In the genomic region with DNA sequence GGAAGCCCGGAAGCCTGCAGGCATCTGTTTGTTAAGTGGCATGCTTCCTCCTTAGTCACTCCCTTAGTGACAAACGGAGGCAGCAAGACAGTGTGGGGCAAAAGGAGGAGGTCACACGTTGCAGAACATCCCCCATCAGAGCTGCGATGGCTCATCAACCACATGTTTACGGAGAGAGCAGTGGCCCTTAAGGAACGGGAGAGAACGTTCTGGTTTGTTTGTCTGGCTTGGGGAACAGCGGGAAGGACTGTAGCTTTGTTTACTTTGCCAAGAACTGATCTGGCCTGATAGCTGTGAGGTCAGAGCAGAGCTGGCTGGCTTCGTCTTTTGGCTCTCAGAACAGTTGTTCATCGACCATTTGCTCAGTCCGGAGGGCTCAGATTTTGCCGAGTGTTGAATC, we compare ENCODE assay signal across 7 mouse cellular contexts. TPM values are rescaled to one million over a fixed set of nuclear protein-coding genes. Genes with fewer than 3 reads are reported as not detected.
DNase-seq lines count a peak whose midpoint lies in the region; ATAC-seq and TF ChIP-seq lines count a peak whose summit lies in the region.

No protein-coding gene starts in this region.

- H3K9ac ChIP-seq in midbrain, embryonic 12.5 days (replicated peaks) = 0 out of 2 replicates have a peak overlapping the region, but pooled peaks have one; percentile 4
- H3K9ac ChIP-seq in midbrain, embryonic 11.5 days (ENCODE audit: low read length) = no peak overlapping the region
- no peak overlapping the region for H3K9ac ChIP-seq in kidney, postnatal 0 days (ENCODE audit: low read depth, low read length)
- H3K9ac ChIP-seq in stomach, embryonic 15.5 days = no peak overlapping the region

- no peak for TF ChIP-seq CTCF in kidney, postnatal 0 days (IDR thresholded peaks at IDR 0.05; ENCODE audit: low read depth)

- WGBS in midbrain, embryonic 12.5 days = 59% methylated on average over 12 of the region's 12 CpGs
- 60% methylated on average over 12 of the region's 12 CpGs for WGBS in midbrain, embryonic 11.5 days
- 5% methylated on average over 12 of the region's 12 CpGs for WGBS in kidney, postnatal 0 days
- 14% methylated on average over 12 of the region's 12 CpGs for WGBS in stomach, embryonic 15.5 days

- no peak for DNase-seq in midbrain, embryonic 11.5 days (ENCODE audit: low spot score, missing footprints)
- peak; percentile 35 for DNase-seq in cerebellum, adult 9-10 months
- peak; percentile 43 to 45 for DNase-seq in gastrocnemius, adult 8-10 months (ENCODE audit: low spot score in 2 of 2)
- peak; percentile 60 for DNase-seq in kidney, postnatal 0 days (ENCODE audit: low spot score)
- DNase-seq in B cell, adult 2 months = no peak

- H3K9me3 ChIP-seq in midbrain, embryonic 12.5 days = no peaks in the 10 kb centered on the region; the same call in 1 of the 2 replicates
- no peaks in the 10 kb centered on the region for H3K9me3 ChIP-seq in midbrain, embryonic 11.5 days (ENCODE audit: control insufficient read depth, low read length)
- no peaks in the 10 kb centered on the region for H3K9me3 ChIP-seq in kidney, postnatal 0 days (replicated peaks; ENCODE audit: low read length)
- H3K9me3 ChIP-seq in stomach, embryonic 15.5 days = no peaks in the 10 kb centered on the region

- no peaks in the 10 kb centered on the region for H3K27me3 ChIP-seq in midbrain, embryonic 12.5 days
- no peaks in the 10 kb centered on the region for H3K27me3 ChIP-seq in midbrain, embryonic 11.5 days (ENCODE audit: control insufficient read depth, insufficient read depth, low read length)
- no peaks in the 10 kb centered on the region for H3K27me3 ChIP-seq in kidney, postnatal 0 days (ENCODE audit: insufficient read depth, low read length)
- H3K27me3 ChIP-seq in stomach, embryonic 15.5 days (replicated peaks) = no peaks in the 10 kb centered on the region

- ATAC-seq in midbrain, embryonic 12.5 days (ENCODE audit: low FRiP score, low read depth) = no peak
- ATAC-seq in midbrain, embryonic 11.5 days (ENCODE audit: low FRiP score) = no peak
- no peak for ATAC-seq in kidney, postnatal 0 days (replicated peaks; ENCODE audit: low FRiP score, low read depth)
- no peak for ATAC-seq in stomach, embryonic 15.5 days (ENCODE audit: insufficient read depth, low FRiP score, low read depth)

- no peaks in the 10 kb centered on the region for H3K36me3 ChIP-seq in midbrain, embryonic 12.5 days
- H3K36me3 ChIP-seq in midbrain, embryonic 11.5 days (ENCODE audit: control insufficient read depth, insufficient read depth, low read length) = no peaks in the 10 kb centered on the region
- H3K36me3 ChIP-seq in kidney, postnatal 0 days (ENCODE audit: insufficient read depth, low read length) = no peaks in the 10 kb centered on the region
- H3K36me3 ChIP-seq in stomach, embryonic 15.5 days = no peaks in the 10 kb centered on the region

- H3K4me2 ChIP-seq in midbrain, embryonic 12.5 days (replicated peaks) = no peak overlapping the region
- H3K4me2 ChIP-seq in midbrain, embryonic 11.5 days = no peak overlapping the region
- no peak overlapping the region for H3K4me2 ChIP-seq in kidney, postnatal 0 days (ENCODE audit: low read length)
- H3K4me2 ChIP-seq in stomach, embryonic 15.5 days = peak overlapping the region; percentile 9; the same call in 1 of the 2 replicates

- H3K27ac ChIP-seq in midbrain, embryonic 12.5 days (replicated peaks) = no peak overlapping the region
- no peak overlapping the region for H3K27ac ChIP-seq in midbrain, embryonic 11.5 days (ENCODE audit: low read depth, low read length)
- peak overlapping the region; percentile 42; the same call in 1 of the 2 replicates for H3K27ac ChIP-seq in kidney, postnatal 0 days
- no peak overlapping the region for H3K27ac ChIP-seq in stomach, embryonic 15.5 days

- H3K4me3 ChIP-seq in midbrain, embryonic 12.5 days = no peak overlapping the region
- H3K4me3 ChIP-seq in midbrain, embryonic 11.5 days (ENCODE audit: low read depth, low read length) = no peak overlapping the region
- H3K4me3 ChIP-seq in kidney, postnatal 0 days (replicated peaks; ENCODE audit: low read depth, low read length) = no peak overlapping the region
- H3K4me3 ChIP-seq in stomach, embryonic 15.5 days (replicated peaks) = no peak overlapping the region

- H3K4me1 ChIP-seq in midbrain, embryonic 12.5 days = peaks cover 29% of the 10 kb centered on the region
- H3K4me1 ChIP-seq in midbrain, embryonic 11.5 days (ENCODE audit: control insufficient read depth, insufficient read depth, low read length) = peaks cover 13% of the 10 kb centered on the region
- peaks cover 13% of the 10 kb centered on the region; the same call in 1 of the 2 replicates for H3K4me1 ChIP-seq in kidney, postnatal 0 days (replicated peaks; ENCODE audit: insufficient read depth, low read length)
- peaks cover 23% of the 10 kb centered on the region for H3K4me1 ChIP-seq in stomach, embryonic 15.5 days

RNA-seq across cellular contexts. Expression of a gene that starts 32.3 kb away (rescaled TPM):
- 46.9 and 48.0 TPM in 2 replicates for polyA plus RNA-seq in midbrain, embryonic 12.5 days (2016; fragmentation: Nextera tagmentation; extraction: Ambion mirVana)
- 39.2 and 41.1 TPM in 2 replicates for polyA plus RNA-seq in midbrain, embryonic 11.5 days (2014; fragmentation: Nextera tagmentation; extraction: Ambion mirVana)
- total RNA-seq in gastrocnemius, adult 8-10 months (2022) = 10 to 100 TPM; 12.3 to 15.0 (median 13.6) TPM
- polyA plus RNA-seq in kidney, postnatal 0 days (2015; fragmentation: Nextera tagmentation; extraction: Ambion mirVana) = 18.3 and 20.4 TPM in 2 replicates
- 27.4 and 28.1 TPM in 2 replicates for polyA plus RNA-seq in stomach, embryonic 15.5 days (2015; fragmentation: Nextera tagmentation; extraction: Ambion mirVana)

RNA-seq across cellular contexts. Expression of a gene that starts 35.1 kb away (rescaled TPM):
- 6.5 and 8.4 TPM in 2 replicates for polyA plus RNA-seq in midbrain, embryonic 12.5 days (2016; fragmentation: Nextera tagmentation; extraction: Ambion mirVana)
- polyA plus RNA-seq in midbrain, embryonic 11.5 days (2014; fragmentation: Nextera tagmentation; extraction: Ambion mirVana) = 3.9 and 4.4 TPM in 2 replicates
- total RNA-seq in gastrocnemius, adult 8-10 months (2022) = 10 to 100 TPM in 1 of 4 experiments, 1 to 10 TPM in 3; 4.6 to 10.2 (median 5.7) TPM
- 7.0 and 7.9 TPM in 2 replicates for polyA plus RNA-seq in kidney, postnatal 0 days (2015; fragmentation: Nextera tagmentation; extraction: Ambion mirVana)
- 7.6 and 7.7 TPM in 2 replicates for polyA plus RNA-seq in stomach, embryonic 15.5 days (2015; fragmentation: Nextera tagmentation; extraction: Ambion mirVana)

Comparison
In these comparisons a context has a peak if more than half of its experiments do, and no peak if none do; other contexts are left out.
1. DNase-seq: peak in cerebellum, adult 9-10 months (single experiment), gastrocnemius, adult 8-10 months (2 of 2) and kidney, postnatal 0 days (single experiment); none in midbrain, embryonic 11.5 days (single experiment) and B cell, adult 2 months (0 of 2).